Mouse (Mus musculus): Measurements from ENCODE around the gene Rbm8a.

DNA sequence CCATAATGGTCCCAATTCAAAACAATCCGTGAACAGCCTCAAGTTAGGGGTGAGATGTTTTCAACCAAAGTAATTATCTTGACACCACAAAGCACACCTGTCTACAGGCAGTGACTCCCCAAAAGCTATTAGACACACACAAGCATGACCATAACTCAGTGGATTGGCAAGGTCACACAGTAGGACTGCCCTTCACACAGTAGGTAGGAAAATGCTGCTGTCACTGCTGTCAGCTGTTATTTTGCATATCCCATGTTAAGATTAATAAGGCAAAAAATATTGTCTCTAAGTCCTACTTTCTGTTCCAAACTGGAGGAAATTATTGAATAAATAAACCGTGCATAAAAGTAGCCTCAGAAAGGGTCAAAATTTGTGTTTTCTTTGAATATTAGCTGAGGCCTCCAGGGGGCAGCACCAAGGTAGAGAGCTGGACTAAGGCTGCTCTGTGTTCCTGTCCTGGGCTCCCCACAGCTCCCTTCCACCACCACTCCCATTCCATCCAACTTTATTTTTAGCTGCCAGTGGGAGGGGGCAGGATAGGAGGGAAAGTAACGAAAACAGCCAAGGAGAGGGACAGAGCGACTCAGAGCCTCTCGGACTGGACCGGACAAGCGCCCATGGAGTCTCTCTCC is 15.4 kb downstream of the Rbm8a start, which contains the start of gene Itga10:
- peak; percentile 65 for TF ChIP-seq CTCF (IDR thresholded peaks at IDR 0.05; ENCODE audit: low read depth)
- TF ChIP-seq EP300 (IDR thresholded peaks at IDR 0.05; ENCODE audit: low read depth): no peak
